Mouse (Mus musculus) midbrain, embryonic 15.5 days (tissue): ENCODE measurements around the gene Mybph. TPM values are rescaled to one million over a fixed set of nuclear protein-coding genes. Genes with fewer than 3 reads are reported as not detected.

Source experiments
- ATAC-seq: fragments of 200-750 bp; cut with Nextera tagmentation; replicated peaks from 2 replicates; pipeline ENCODE4 v1.8.0; 2017; ENCODE audit warnings: moderate TSS enrichment
- H3K27ac ChIP-seq: fragments of 300-500 bp; sonication (generic); 2 replicates; pipeline ENCODE4 v1.5.1; 2015; ENCODE audit warnings: mild to moderate bottlenecking, inconsistent platforms
- H3K27me3 ChIP-seq: fragments of 300-500 bp; sonication (generic); replicated peaks from 2 replicates; pipeline ENCODE4 v1.6.1; 2015; ENCODE audit warnings: inconsistent platforms
- H3K36me3 ChIP-seq: fragments of 300-500 bp; sonication (generic); replicated peaks from 2 replicates; pipeline ENCODE4 v1.6.1; 2015; ENCODE audit warnings: inconsistent platforms
- H3K4me1 ChIP-seq: fragments of 300-500 bp; sonication (generic); 2 replicates; pipeline ENCODE4 v1.6.1; 2015; ENCODE audit warnings: inconsistent platforms
- H3K4me2 ChIP-seq: fragments of 300-500 bp; sonication (generic); 2 replicates; pipeline ENCODE4 v1.6.1; 2015; ENCODE audit warnings: inconsistent platforms, mild to moderate bottlenecking, moderate library complexity
- H3K4me3 ChIP-seq: fragments of 300-500 bp; sonication (generic); 2 replicates; pipeline ENCODE4 v1.5.1; 2015; ENCODE audit warnings: mild to moderate bottlenecking, inconsistent platforms
- H3K9ac ChIP-seq: fragments of 300-500 bp; sonication (generic); 2 replicates; pipeline ENCODE4 v1.6.1; 2015; ENCODE audit warnings: mild to moderate bottlenecking, inconsistent platforms
- H3K9me3 ChIP-seq: fragments of 300-500 bp; sonication (generic); 2 replicates; pipeline ENCODE4 v1.6.1; 2016; ENCODE audit warnings: inconsistent platforms
- WGBS: fragments of 180-500 bp; shearing (Covaris S2); methylation state at CpG from one replicate; pipeline ENCODE4 v1.1.7; 2015; ENCODE audit warnings: mixed read lengths; 5-methylcytosine and 5-hydroxymethylcytosine counted together
- polyA plus RNA-seq: library from polyadenylated mRNA; unstranded; fragments of >200 nt; fragmentation: Nextera tagmentation; extraction: Ambion mirVana; gene quantifications from 2 replicates; pipeline ENCODE4 v1.2.1, GENCODE M21; 2015

Mybph gene
- 0.13 and 0.19 TPM in 2 replicates for polyA plus RNA-seq

- Histone ChIP-seq H3K36me3 (no peaks in the 10 kb centered on the region), H3K4me2 (no peak within 1 kb of the TSS), H3K4me3 (no peak within 1 kb of the TSS), H3K9ac (no peak within 1 kb of the TSS), H3K27me3 (no peaks in the 10 kb centered on the region), H3K9me3 (no peaks in the 10 kb centered on the region), H3K4me1 (peaks cover 17% of the 10 kb centered on the region), H3K27ac (no peak within 1 kb of the TSS)
- ATAC-seq: no peak
- WGBS: 89% methylated on average over 1 of the region's 1 CpGs
Measured at GRCm38 (mm10) chr1:134193126-134193525, at the start of gene Mybph. Mybph (plus strand) TSS chr1:134193448.

- Histone ChIP-seq H3K9ac (no peak overlapping the region), H3K9me3 (no peaks in the 10 kb centered on the region), H3K36me3 (no peaks in the 10 kb centered on the region), H3K27me3 (no peaks in the 10 kb centered on the region), H3K4me3 (no peak overlapping the region), H3K4me1 (peaks cover 14% of the 10 kb centered on the region), H3K4me2 (no peak overlapping the region), H3K27ac (no peak overlapping the region)
- no peak for ATAC-seq
- 77% methylated on average over 8 of the region's 8 CpGs for WGBS
Measured at GRCm38 (mm10) chr1:134146066-134146465, 47.2 kb upstream of the Mybph start.

GRCm38 (mm10) chr1:134150076-134150475 lies 43.2 kb upstream of the Mybph start:
- ATAC-seq: no peak
- H3K4me1 ChIP-seq: no peaks in the 10 kb centered on the region
- H3K9me3 ChIP-seq: no peaks in the 10 kb centered on the region
- H3K4me3 ChIP-seq: no peak overlapping the region
- no peak overlapping the region for H3K4me2 ChIP-seq
- H3K27me3 ChIP-seq: 0 out of 2 replicates have a peak, but pooled peaks cover 8% of the 10 kb centered on the region
- no peak overlapping the region for H3K9ac ChIP-seq
- 76% methylated on average over 8 of the region's 8 CpGs for WGBS
- no peak overlapping the region for H3K27ac ChIP-seq
- H3K36me3 ChIP-seq: no peaks in the 10 kb centered on the region

GRCm38 (mm10) chr1:134150745-134151144 lies 42.5 kb upstream of the Mybph start:
- no peak overlapping the region for H3K27ac ChIP-seq
- H3K9me3 ChIP-seq: no peaks in the 10 kb centered on the region
- WGBS: 92% methylated on average over 9 of the region's 9 CpGs
- no peaks in the 10 kb centered on the region for H3K4me1 ChIP-seq
- 0 out of 2 replicates have a peak, but pooled peaks cover 8% of the 10 kb centered on the region for H3K27me3 ChIP-seq
- H3K4me3 ChIP-seq: no peak overlapping the region
- H3K36me3 ChIP-seq: no peaks in the 10 kb centered on the region
- H3K4me2 ChIP-seq: no peak overlapping the region
- no peak overlapping the region for H3K9ac ChIP-seq
- no peak for ATAC-seq

GRCm38 (mm10) chr1:134151655-134152412 lies 41.4 kb upstream of the Mybph start:
- H3K4me2 ChIP-seq: no peak overlapping the region
- H3K36me3 ChIP-seq: no peaks in the 10 kb centered on the region
- no peaks in the 10 kb centered on the region for H3K9me3 ChIP-seq
- H3K27me3 ChIP-seq: 0 out of 2 replicates have a peak, but pooled peaks cover 8% of the 10 kb centered on the region
- ATAC-seq: peak; percentile 89
- H3K4me3 ChIP-seq: no peak overlapping the region
- WGBS: 32% methylated on average over 13 of the region's 13 CpGs
- H3K27ac ChIP-seq: no peak overlapping the region
- H3K4me1 ChIP-seq: no peaks in the 10 kb centered on the region
- no peak overlapping the region for H3K9ac ChIP-seq

- no peak for ATAC-seq
- no peaks in the 10 kb centered on the region for H3K9me3 ChIP-seq
- no peak overlapping the region for H3K4me2 ChIP-seq
- no peak overlapping the region for H3K4me3 ChIP-seq
- H3K9ac ChIP-seq: no peak overlapping the region
- H3K36me3 ChIP-seq: no peaks in the 10 kb centered on the region
- H3K27ac ChIP-seq: no peak overlapping the region
- H3K4me1 ChIP-seq: no peaks in the 10 kb centered on the region
- 77% methylated on average over 21 of the region's 21 CpGs for WGBS
- H3K27me3 ChIP-seq: 0 out of 2 replicates have a peak, but pooled peaks cover 8% of the 10 kb centered on the region
Measured at GRCm38 (mm10) chr1:134152626-134153590, 40.3 kb upstream of the Mybph start.

GRCm38 (mm10) chr1:134154121-134154520 lies 39.1 kb upstream of the Mybph start:
- no peak for ATAC-seq
- Histone ChIP-seq H3K9me3 (no peaks in the 10 kb centered on the region), H3K4me2 (no peak overlapping the region), H3K4me1 (no peaks in the 10 kb centered on the region), H3K36me3 (no peaks in the 10 kb centered on the region), H3K27ac (no peak overlapping the region), H3K4me3 (no peak overlapping the region), H3K27me3 (0 out of 2 replicates have a peak, but pooled peaks cover 8% of the 10 kb centered on the region), H3K9ac (no peak overlapping the region)
- 90% methylated on average over 3 of the region's 3 CpGs for WGBS

GRCm38 (mm10) chr1:134154655-134155054 lies 38.6 kb upstream of the Mybph start:
- Histone ChIP-seq H3K4me2 (no peak overlapping the region), H3K27me3 (0 out of 2 replicates have a peak, but pooled peaks cover 8% of the 10 kb centered on the region), H3K4me1 (no peaks in the 10 kb centered on the region), H3K36me3 (no peaks in the 10 kb centered on the region), H3K27ac (no peak overlapping the region), H3K9ac (no peak overlapping the region), H3K9me3 (no peaks in the 10 kb centered on the region), H3K4me3 (no peak overlapping the region)
- ATAC-seq: no peak
- WGBS: 58% methylated on average over 3 of the region's 3 CpGs

GRCm38 (mm10) chr1:134160404-134160803 lies 32.8 kb upstream of the Mybph start:
- Histone ChIP-seq H3K9me3 (no peaks in the 10 kb centered on the region), H3K4me2 (no peak overlapping the region), H3K36me3 (no peaks in the 10 kb centered on the region), H3K4me3 (no peak overlapping the region), H3K4me1 (no peaks in the 10 kb centered on the region), H3K9ac (no peak overlapping the region), H3K27ac (no peak overlapping the region), H3K27me3 (no peaks in the 10 kb centered on the region)
- no peak for ATAC-seq
- 86% methylated on average over 3 of the region's 3 CpGs for WGBS

- Histone ChIP-seq H3K4me3 (no peak overlapping the region), H3K9me3 (no peaks in the 10 kb centered on the region), H3K4me2 (no peak overlapping the region), H3K27ac (no peak overlapping the region), H3K36me3 (no peaks in the 10 kb centered on the region), H3K4me1 (no peaks in the 10 kb centered on the region), H3K27me3 (no peaks in the 10 kb centered on the region), H3K9ac (no peak overlapping the region)
- ATAC-seq: no peak
- 64% methylated on average over 6 of the region's 6 CpGs for WGBS
Measured at GRCm38 (mm10) chr1:134161399-134161798, 31.8 kb upstream of the Mybph start.

- no peak for ATAC-seq
- no peaks in the 10 kb centered on the region for H3K36me3 ChIP-seq
- no peak overlapping the region for H3K9ac ChIP-seq
Measured at GRCm38 (mm10) chr1:134162510-134163225, 30.6 kb upstream of the Mybph start.

GRCm38 (mm10) chr1:134163476-134163875 lies 29.8 kb upstream of the Mybph start:
- Histone ChIP-seq H3K9me3 (no peaks in the 10 kb centered on the region), H3K4me3 (no peak overlapping the region), H3K27me3 (no peaks in the 10 kb centered on the region), H3K27ac (no peak overlapping the region), H3K4me2 (no peak overlapping the region), H3K9ac (no peak overlapping the region), H3K4me1 (no peaks in the 10 kb centered on the region), H3K36me3 (no peaks in the 10 kb centered on the region)
- ATAC-seq: no peak
- WGBS: 90% methylated on average over 7 of the region's 7 CpGs

More at GRCm38 (mm10) chr1:134162510-134163225, 30.6 kb upstream of the Mybph start:
- H3K4me1 ChIP-seq: no peaks in the 10 kb centered on the region
- no peak overlapping the region for H3K27ac ChIP-seq
- no peaks in the 10 kb centered on the region for H3K9me3 ChIP-seq
- 88% methylated on average over 6 of the region's 6 CpGs for WGBS
- H3K27me3 ChIP-seq: no peaks in the 10 kb centered on the region
- no peak overlapping the region for H3K4me2 ChIP-seq
- no peak overlapping the region for H3K4me3 ChIP-seq
